ENCODE assay signal across 31 mouse cellular contexts in the genomic region with DNA sequence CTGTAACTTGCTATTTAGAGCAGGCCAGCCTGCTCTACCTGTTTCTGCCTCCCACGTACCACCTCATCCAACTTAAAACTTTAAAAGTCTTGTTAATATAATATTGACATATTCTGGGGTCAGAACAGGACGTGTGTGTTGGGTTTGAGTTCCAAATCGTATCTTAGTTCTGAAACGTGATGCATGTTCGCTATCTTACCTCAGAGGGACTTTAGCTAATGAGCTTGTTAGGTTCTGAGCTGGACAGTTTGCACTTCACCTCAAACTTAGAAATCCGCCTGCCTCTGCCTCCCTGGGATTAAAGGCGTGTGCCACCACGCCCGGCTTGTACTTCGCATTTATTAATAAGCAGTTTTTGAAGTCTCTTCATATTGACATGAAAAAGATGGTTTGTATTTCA.
"Had no signal": no experiment of that assay in that cellular context is flagged by ENCODE, and none has a peak within 500 bp of the region (broad histone marks: within the 10 kb centered on the region; RNA-seq: fewer than 3 reads in every experiment).

No protein-coding gene starts in this region.

- H3K4me3 ChIP-seq: left cerebral cortex, adult 2 months; limb, embryonic 10.5 days; limb, embryonic 12.5 days; limb, embryonic 13.5 days; limb, embryonic 15.5 days; liver, embryonic 12.5 days; liver, embryonic 13.5 days; liver, embryonic 15.5 days; lung, embryonic 15.5 days; megakaryocyte, embryonic 14.5 days; midbrain, embryonic 10.5 days; midbrain, embryonic 12.5 days; midbrain, embryonic 13.5 days; midbrain, embryonic 15.5 days; myocyte; neural tube, embryonic 12.5 days had no signal

- DNase-seq: left cerebral cortex, postnatal 4 days; liver; liver, embryonic 13.5 days; liver, postnatal 0 days; lung, adult 18-20 months; lung, adult 2 months; lung, embryonic 14.5 days; lung, postnatal 10 days; lung, postnatal 14 days; lung, postnatal 36 days; lung, postnatal 4 days; midbrain, embryonic 14.5 days had no signal

- H3K4me1 ChIP-seq: limb, embryonic 10.5 days; limb, embryonic 12.5 days; limb, embryonic 13.5 days; limb, embryonic 15.5 days; liver, embryonic 12.5 days; liver, embryonic 13.5 days; liver, embryonic 15.5 days; lung, embryonic 15.5 days; megakaryocyte, embryonic 14.5 days; midbrain, embryonic 10.5 days; midbrain, embryonic 12.5 days; midbrain, embryonic 13.5 days; midbrain, embryonic 15.5 days; neural tube, embryonic 12.5 days had no signal

- H3K27me3 ChIP-seq: limb, embryonic 12.5 days; limb, embryonic 13.5 days; limb, embryonic 15.5 days; liver, embryonic 12.5 days; liver, embryonic 13.5 days; liver, embryonic 15.5 days; lung, embryonic 15.5 days; megakaryocyte, embryonic 14.5 days; midbrain, embryonic 12.5 days; midbrain, embryonic 13.5 days; midbrain, embryonic 15.5 days; neural tube, embryonic 12.5 days had no signal

- ATAC-seq: liver, embryonic 12.5 days; liver, postnatal 0 days; lung, postnatal 0 days; midbrain, embryonic 13.5 days; midbrain, embryonic 15.5 days had no signal

- H3K9ac ChIP-seq: limb, embryonic 12.5 days; limb, embryonic 13.5 days; limb, embryonic 15.5 days; liver, embryonic 12.5 days; liver, embryonic 13.5 days; liver, embryonic 14.5 days; liver, embryonic 15.5 days; liver, postnatal 0 days; lung, embryonic 14.5 days; lung, embryonic 15.5 days; midbrain, embryonic 12.5 days; midbrain, embryonic 13.5 days; midbrain, embryonic 15.5 days; neural tube, embryonic 12.5 days had no signal

- H3K27ac ChIP-seq: left cerebral cortex, adult 2 months; limb, embryonic 10.5 days; limb, embryonic 12.5 days; limb, embryonic 13.5 days; limb, embryonic 15.5 days; liver, embryonic 12.5 days; liver, embryonic 13.5 days; liver, embryonic 14.5 days; liver, embryonic 15.5 days; lung, embryonic 15.5 days; macrophage; midbrain, embryonic 10.5 days; midbrain, embryonic 12.5 days; midbrain, embryonic 13.5 days; midbrain, embryonic 15.5 days; neural tube, embryonic 12.5 days had no signal

- H3K4me2 ChIP-seq: limb, embryonic 12.5 days; limb, embryonic 13.5 days; limb, embryonic 15.5 days; liver, embryonic 11.5 days; liver, embryonic 12.5 days; liver, embryonic 13.5 days; liver, embryonic 15.5 days; lung, embryonic 14.5 days; lung, embryonic 15.5 days; midbrain, embryonic 12.5 days; midbrain, embryonic 13.5 days; midbrain, embryonic 15.5 days; neural tube, embryonic 12.5 days had no signal

- H3K9me3 ChIP-seq: limb, embryonic 10.5 days; limb, embryonic 12.5 days; limb, embryonic 13.5 days; limb, embryonic 15.5 days; liver, embryonic 12.5 days; liver, embryonic 13.5 days; liver, embryonic 15.5 days; lung, embryonic 15.5 days; megakaryocyte, embryonic 14.5 days; midbrain, embryonic 10.5 days; midbrain, embryonic 12.5 days; midbrain, embryonic 13.5 days; midbrain, embryonic 15.5 days; neural tube, embryonic 12.5 days had no signal
